Mouse (Mus musculus): ENCODE measurements around the gene Churc1.

GRCm38 (mm10) chr12:76776898-76777297 is 11.6 kb downstream of the Churc1 start:
- no peak for TF ChIP-seq CTCF (IDR thresholded peaks at IDR 0.05; ENCODE audit: borderline replicate concordance, extremely low read depth, insufficient read depth, insufficient read length)
- no peak for TF ChIP-seq POLR2A (IDR thresholded peaks at IDR 0.05; ENCODE audit: borderline replicate concordance, extremely low read depth, insufficient read depth, insufficient read length, poor library complexity, severe bottlenecking)

Measured in brain, embryonic 14.5 days (tissue).